Mouse (Mus musculus) lung, adult 2 months (tissue): ENCODE results near the gene Pecr.

Experiments used
- CTCF ChIP-seq: fragments of 200-500 bp; IDR thresholded peaks from 2 replicates; pipeline ENCODE4 v1.5.1; 2011; ENCODE audit warnings: mild to moderate bottlenecking, low read length, control low read depth; ENCODE audit not compliant: insufficient read depth
- POLR2A ChIP-seq: fragments of 200-500 bp; IDR thresholded peaks from 2 replicates; pipeline ENCODE4 v1.6.1; 2011; ENCODE audit warnings: low read depth, mild to moderate bottlenecking, control low read depth, low read length, borderline replicate concordance; ENCODE audit errors: extremely low read depth

DNA sequence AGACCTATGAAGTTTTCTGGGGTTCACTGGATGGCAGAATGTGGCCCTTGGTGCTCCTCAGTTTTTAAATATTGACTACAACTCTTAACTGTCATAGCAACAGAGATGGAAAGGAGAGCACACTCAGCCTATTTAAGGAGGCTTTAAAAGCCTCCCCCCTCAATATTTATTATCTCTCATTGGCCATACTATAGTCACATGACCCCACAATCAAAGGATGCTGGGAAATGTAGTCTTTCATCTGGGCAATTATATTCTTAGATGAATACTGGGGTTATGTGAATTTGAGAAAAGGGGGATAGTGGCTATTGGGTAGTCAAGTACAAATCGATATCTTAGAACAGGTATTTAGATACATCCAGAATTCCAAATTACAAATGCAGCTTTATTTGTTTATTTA is 17.7 kb upstream of the Pecr start:
- TF ChIP-seq CTCF (no peak), POLR2A (no peak)
